Mouse (Mus musculus) testis, adult 2 months (tissue): ENCODE results near the gene Rem1.
"Not testable (repeated sequence)": the region's sequence is repeated elsewhere in the genome, so short reads cannot be mapped to it uniquely, and the experiment has no call there.

Experiments
- CTCF ChIP-seq: fragments of 200-500 bp; IDR thresholded peaks from 2 replicates; pipeline ENCODE4 v1.5.1; 2012; ENCODE audit warnings: low read depth, mild to moderate bottlenecking, inconsistent platforms, low read length, moderate library complexity; ENCODE audit not compliant: control insufficient read depth, insufficient read depth, insufficient replicate concordance
- POLR2A ChIP-seq: fragments of 200-500 bp; IDR thresholded peaks from 2 replicates; pipeline ENCODE4 v1.6.1; 2012; ENCODE audit warnings: low read depth, mild to moderate bottlenecking, inconsistent platforms, low read length, moderate library complexity; ENCODE audit not compliant: control insufficient read depth

DNA sequence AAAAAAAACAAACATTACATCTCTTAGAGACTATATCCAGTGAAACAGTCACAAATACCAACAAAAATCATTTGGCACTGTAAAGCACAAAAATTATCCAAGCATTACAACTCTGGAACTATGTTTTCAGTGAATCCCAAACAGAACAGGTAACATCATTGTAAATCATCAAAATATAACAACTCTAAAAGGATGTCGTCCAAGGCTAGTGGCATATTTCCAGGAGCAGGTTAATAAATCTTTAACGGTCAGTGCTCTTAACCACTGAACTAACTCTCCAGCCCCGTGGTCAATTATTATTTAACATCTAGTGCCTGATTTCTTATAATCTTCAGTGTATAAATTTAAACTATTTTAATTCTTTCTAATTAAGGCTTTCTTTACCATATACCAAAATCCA is 39.4 kb downstream of the Rem1 start:
- not testable (repeated sequence) for TF ChIP-seq POLR2A, CTCF
